Mouse (Mus musculus) Patski (cell line): ENCODE results near the gene Ppara. TPM values are rescaled to one million over a fixed set of nuclear protein-coding genes. Genes with fewer than 3 reads are reported as not detected.

Experiments used
- ATAC-seq: fragments of 100-300 bp; one replicate; pipeline ENCODE4 v1.8.0; 2021
- CTCF ChIA-PET: fragments of 350-600 bp; sonication (Branson Sonifier 250); formaldehyde crosslinking; loops from one replicate; lab custom pipeline; 2022; ENCODE audit warnings: inconsistent platforms; lab: Charles Lee
- POLR2A ChIA-PET: fragments of 350-600 bp; sonication (Branson Sonifier 250); formaldehyde crosslinking; loops from one replicate; lab custom pipeline; 2022; ENCODE audit warnings: antibody characterized with exemption, inconsistent platforms; lab: Charles Lee
- DNase-seq: peaks from one replicate; pipeline ENCODE4 v3.0.0-alpha.2; 2011; ENCODE audit warnings: low read depth, low spot score
- H3K27me3 ChIP-seq: fragments of 371-371 bp; one replicate; pipeline ENCODE4 v1.5.1; 2021
- CTCF ChIP-seq: fragments of 100-300 bp; IDR thresholded peaks from one replicate; pipeline ENCODE4 v1.5.1; 2021
- in situ Hi-C: fragments of 300-500 bp; cut with MboI; formaldehyde crosslinking; loops from 3 replicates; pipeline ENCODE4 v1.11.1; 2018; ENCODE audit warnings: low pct_unique_long_range_greater_than_20kb, mixed read lengths
- polyA plus RNA-seq: library from polyadenylated mRNA; unstranded; gene quantifications from one replicate; pipeline ENCODE4 v1.2.3, GENCODE M21; 2021

Ppara gene
- polyA plus RNA-seq, result 4.7 TPM

DNA sequence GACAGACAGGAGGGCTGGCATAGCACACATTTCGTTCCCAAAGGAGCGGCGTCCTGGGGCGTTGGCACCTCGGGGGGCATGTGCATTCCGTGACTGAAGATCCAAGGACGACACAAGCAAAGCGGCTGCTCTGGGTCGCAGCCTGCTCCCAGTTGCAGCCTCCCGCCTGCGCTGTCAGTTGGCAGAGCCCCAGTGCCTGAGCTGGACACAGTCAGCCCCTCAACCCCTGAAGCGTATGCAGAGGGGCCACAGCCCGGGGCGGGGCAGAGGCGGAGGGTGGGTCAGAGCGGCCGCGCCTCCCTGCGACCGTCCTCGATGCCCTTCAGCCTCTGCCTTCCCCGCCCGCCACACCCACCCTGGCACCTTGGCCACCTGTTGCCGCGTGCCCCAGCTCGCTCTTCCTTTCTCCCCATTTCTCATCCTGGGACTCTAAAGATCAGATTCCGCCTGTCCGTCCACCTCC lies at the start of gene Ppara:
Gene Ppara (plus strand): TSS at position 413 of the 463 bp plus-strand sequence.
- POLR2A ChIA-PET, result interaction anchor here (1.5 to 1.7 kb wide), 2 partner anchors 11 to 12 kb away, joined by 4 read pairs; no protein-coding TSS in a partner anchor
- ATAC-seq (peak; percentile 9), DNase-seq (no peak)
- H3K27me3 ChIP-seq, result no peaks in the 10 kb centered on the region
- in situ Hi-C loops, result no loop called here
- CTCF ChIA-PET, result interaction anchor here (1.0 kb wide), 1 partner anchor 144 kb away, joined by 3 read pairs; no protein-coding TSS in a partner anchor
- no peak for TF ChIP-seq CTCF

DNA sequence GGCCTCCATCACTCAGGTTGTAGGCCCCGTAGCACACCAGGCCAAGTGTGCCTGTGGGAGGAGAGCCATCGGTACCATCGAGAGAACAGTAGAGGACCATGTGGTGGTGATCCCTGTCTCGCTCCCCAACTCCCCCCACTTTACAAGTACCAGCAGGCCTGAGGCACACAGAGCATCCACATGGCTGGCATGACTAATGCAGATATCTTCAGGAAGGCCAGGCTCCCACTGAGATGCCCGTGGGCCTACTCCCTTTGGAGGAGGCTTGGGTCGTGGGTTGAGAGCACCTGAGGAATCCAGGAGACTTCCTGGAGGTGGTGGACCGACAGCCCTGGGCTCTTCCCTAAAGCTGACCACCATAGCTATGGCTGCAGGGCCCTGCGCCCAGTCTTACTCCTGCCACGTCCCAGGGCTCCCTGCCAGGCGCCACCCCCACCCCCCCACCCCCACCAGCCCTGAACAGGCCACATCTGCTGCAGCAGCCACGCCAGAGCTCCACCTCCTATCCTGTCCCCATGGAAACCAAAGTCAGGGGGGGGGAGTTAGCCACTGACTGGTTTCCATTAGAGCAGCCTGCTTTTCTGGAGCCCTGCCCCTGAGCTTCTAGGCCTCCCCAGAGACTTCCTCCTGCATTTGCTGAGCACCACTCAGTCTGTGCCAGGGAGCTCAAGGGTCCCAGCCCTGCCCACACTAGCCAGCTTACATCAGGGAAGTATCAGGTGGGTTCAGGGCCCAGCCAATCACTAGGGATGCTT lies 48.0 kb upstream of the Ppara start:
- ChIA-PET CTCF (interaction anchor here (0.6 to 3.3 kb wide), 7 partner anchors 8 to 75 kb away, joined by 3 to 14 read pairs (median 6); no protein-coding TSS in a partner anchor), POLR2A (interaction anchor here (0.6 to 18.3 kb wide), 14 partner anchors 8 to 419 kb away, joined by 3 to 300 read pairs (median 4); no protein-coding TSS in a partner anchor)
- H3K27me3 ChIP-seq, result no peaks in the 10 kb centered on the region
- ATAC-seq (peak; percentile 72), DNase-seq (no peak)
- no peak for TF ChIP-seq CTCF
- in situ Hi-C loops, result no loop called here

DNA sequence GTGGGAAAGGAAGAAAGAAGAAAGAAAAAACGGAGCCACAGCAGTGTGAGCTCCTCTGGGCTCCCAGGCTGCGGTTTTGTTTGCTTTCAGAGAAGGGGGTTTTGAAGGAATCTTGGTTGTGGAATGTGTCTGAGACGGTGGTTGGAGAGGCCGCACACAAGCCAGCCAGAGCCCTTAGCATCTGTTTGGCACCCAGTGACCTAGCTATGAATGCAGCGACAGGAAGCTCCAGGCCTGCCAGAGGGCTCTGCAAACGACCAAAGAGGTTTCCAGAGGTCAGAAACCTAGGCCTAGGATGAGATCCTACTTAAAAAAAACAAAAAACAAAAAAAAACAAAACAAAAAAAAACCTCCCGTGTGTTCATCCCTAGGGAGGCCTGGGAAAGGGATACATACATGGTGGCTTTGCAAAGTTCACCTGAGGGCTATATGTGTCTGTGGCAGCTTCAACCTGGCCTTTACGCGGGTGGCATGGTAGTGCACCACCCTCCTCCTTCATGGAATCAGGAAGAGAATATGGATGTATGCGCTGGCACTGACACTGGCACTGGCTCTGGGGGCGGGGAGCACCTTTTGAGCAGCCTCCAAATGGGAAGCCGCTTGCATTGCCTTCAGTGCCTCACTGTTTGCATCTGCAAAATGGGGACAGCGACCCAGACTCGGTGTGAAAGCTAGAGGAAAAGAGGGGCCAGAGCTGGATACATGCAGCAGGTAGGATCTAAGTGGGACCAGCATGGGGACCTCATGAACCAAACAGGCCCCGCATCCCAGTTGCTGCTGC lies 47.0 kb upstream of the Ppara start:
- ChIA-PET POLR2A (interaction anchor here (0.7 to 18.3 kb wide), 12 partner anchors 9 to 418 kb away, joined by 3 to 300 read pairs (median 4); no protein-coding TSS in a partner anchor), CTCF (interaction anchor here (1.3 to 3.3 kb wide), 6 partner anchors 9 to 76 kb away, joined by 3 to 14 read pairs (median 6); no protein-coding TSS in a partner anchor)
- H3K27me3 ChIP-seq, result no peaks in the 10 kb centered on the region
- no peak for TF ChIP-seq CTCF
- in situ Hi-C loops, result no loop called here
- DNase-seq (no peak), ATAC-seq (no peak)

DNA sequence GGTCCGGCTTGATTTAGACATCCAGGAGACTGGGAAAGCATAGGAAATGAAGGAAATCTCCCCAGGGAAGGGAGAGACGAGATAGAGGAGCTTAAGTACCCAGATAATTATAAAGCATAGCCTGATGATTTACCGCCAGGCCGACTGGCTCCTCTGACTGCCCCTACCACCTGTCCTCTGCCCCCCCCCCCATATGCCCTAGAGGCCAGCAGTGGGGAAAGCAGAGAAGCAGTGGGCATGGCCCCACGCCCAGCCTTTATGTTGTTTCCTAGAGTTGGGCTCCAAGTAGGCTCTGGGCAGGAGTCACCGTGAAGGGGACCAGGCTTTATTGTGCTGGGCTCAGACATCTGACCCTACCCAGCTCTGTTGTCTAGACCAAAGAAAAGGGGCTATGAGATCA lies 46.0 kb upstream of the Ppara start:
- no peaks in the 10 kb centered on the region for H3K27me3 ChIP-seq
- in situ Hi-C loops, result no loop called here
- DNase-seq (no peak), ATAC-seq (no peak)
- no peak for TF ChIP-seq CTCF
- ChIA-PET POLR2A (interaction anchor here (0.7 to 18.3 kb wide), 4 partner anchors 12 to 155 kb away, joined by 4 to 300 read pairs (median 10); no protein-coding TSS in a partner anchor), CTCF (interaction anchor here (1.3 to 1.4 kb wide), 3 partner anchors 15 to 76 kb away, joined by 3 to 6 read pairs (median 4); no protein-coding TSS in a partner anchor)

DNA sequence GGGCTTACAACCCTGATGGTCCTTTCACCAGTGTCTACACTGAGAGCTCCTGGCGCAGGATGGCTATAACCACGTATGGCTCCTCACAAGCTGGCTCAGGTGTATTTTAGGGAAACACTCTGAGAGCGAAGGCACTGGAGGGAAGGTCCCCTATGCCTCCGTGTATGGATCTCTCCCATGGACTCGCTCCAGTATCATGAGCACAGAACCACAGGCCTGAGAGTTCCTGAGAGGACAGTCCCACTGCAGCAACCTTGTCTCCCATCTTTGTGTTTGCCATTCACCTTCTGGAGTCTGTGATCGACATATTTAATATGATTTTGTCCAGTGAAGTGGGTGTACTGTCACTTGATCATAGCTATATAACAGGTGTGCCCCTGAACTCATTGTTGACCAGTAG lies 45.3 kb upstream of the Ppara start:
- POLR2A ChIA-PET, result interaction anchor here (2.7 to 18.3 kb wide), 2 partner anchors 11 to 21 kb away, joined by 15 to 300 read pairs; no protein-coding TSS in a partner anchor
- in situ Hi-C loops, result no loop called here
- no peak for DNase-seq
- CTCF ChIA-PET, result interaction anchor here (1.3 to 1.4 kb wide), 2 partner anchors 17 to 77 kb away, joined by 3 to 6 read pairs; no protein-coding TSS in a partner anchor
- no peak for TF ChIP-seq CTCF
- ATAC-seq, result no peak
- no peaks in the 10 kb centered on the region for H3K27me3 ChIP-seq

DNA sequence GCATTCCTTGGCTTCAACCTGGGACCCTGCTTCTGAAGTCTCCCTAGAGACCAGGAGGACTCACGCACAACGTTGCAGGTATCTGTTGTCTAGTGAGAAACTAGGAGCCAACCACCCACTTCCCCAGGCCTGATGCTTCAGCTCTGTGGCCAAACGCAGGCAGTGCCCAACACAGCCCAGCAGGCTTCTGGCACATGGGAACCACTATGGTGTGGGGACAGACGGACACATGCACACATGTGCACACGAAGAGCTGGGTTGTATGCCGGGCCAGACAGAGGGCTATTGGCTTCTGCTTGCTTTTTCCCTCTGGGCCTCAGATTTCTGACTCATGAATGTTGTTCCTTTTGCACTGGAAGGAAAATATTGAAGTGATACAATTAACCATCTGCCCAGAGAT lies 44.7 kb upstream of the Ppara start:
- H3K27me3 ChIP-seq, result no peaks in the 10 kb centered on the region
- CTCF ChIA-PET, result no interaction called here
- POLR2A ChIA-PET, result interaction anchor here (0.9 to 18.3 kb wide), 3 partner anchors 11 to 21 kb away, joined by 3 to 300 read pairs (median 15); no protein-coding TSS in a partner anchor
- no peak for TF ChIP-seq CTCF
- in situ Hi-C loops, result no loop called here
- ATAC-seq (no peak), DNase-seq (no peak)

DNA sequence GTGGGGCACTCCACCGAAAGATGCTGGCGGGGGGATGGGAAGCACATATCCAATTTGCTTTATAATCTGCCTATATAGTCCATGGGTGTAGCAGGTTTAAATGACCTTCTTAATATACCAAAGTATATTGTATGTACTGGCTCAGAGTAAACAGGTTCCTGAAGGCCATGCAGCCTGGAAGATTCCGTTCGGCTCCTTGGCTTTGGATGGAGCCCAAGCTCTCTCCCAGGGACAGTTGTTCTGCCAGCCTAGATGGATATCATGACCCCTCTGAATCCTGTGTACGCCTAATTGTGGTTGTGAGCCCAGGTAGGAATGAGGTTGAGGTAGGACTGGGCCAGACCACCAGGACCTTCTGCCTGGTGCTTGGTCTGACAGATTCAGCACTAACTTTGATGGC lies 43.9 kb upstream of the Ppara start:
- H3K27me3 ChIP-seq, result no peaks in the 10 kb centered on the region
- ATAC-seq (no peak), DNase-seq (no peak)
- TF ChIP-seq CTCF, result no peak
- POLR2A ChIA-PET, result no interaction called here
- in situ Hi-C loops, result no loop called here
- CTCF ChIA-PET, result no interaction called here

DNA sequence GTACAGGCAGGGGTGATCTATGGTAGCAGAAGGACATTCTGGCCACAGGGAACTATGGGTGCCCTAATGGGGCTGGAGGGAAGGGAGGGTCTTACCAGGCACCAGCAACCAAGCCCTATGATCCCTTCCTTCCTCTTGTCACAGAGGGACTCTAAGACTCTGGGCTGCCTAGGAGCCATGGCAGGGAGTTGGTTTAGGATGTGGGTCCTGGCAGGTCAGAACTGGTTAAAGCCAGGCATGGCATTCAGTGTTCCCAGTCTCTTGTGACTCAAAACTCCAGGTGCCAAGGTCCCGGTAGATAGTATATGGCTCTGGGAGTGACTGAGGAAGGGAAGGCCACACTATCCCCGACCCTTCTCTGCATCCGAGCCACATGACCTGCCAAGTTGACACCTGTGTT lies 41.7 kb upstream of the Ppara start:
- ATAC-seq, result no peak
- ChIA-PET POLR2A (no interaction called here), CTCF (no interaction called here)
- in situ Hi-C loops, result no loop called here
- DNase-seq, result no peak
- H3K27me3 ChIP-seq, result no peaks in the 10 kb centered on the region
- TF ChIP-seq CTCF, result no peak

DNA sequence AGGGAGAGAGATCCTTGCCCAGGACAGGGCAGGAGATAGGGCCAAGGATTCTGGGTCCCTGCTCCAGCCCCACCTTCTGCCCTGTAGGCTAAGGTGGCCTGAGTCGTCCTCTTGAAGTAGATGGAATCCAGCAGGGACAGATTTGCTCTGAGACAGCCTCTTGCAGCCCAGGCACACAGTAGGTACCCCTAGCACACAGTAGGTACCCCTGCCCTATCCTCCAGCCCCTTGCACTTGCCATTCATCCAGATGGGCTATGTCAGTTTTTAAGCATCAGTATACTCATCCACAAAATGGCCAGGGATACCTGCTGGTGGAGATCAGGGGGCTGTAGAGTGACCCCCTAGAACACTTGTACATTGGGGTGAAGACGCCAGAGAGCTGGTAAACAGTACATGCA lies 41.0 kb upstream of the Ppara start:
- no peaks in the 10 kb centered on the region for H3K27me3 ChIP-seq
- POLR2A ChIA-PET, result no interaction called here
- CTCF ChIA-PET, result interaction anchor here (1.0 kb wide), 1 partner anchor 83 kb away, joined by 3 read pairs; no protein-coding TSS in a partner anchor
- no peak for DNase-seq
- ATAC-seq, result no peak
- TF ChIP-seq CTCF, result no peak
- in situ Hi-C loops, result no loop called here

DNA sequence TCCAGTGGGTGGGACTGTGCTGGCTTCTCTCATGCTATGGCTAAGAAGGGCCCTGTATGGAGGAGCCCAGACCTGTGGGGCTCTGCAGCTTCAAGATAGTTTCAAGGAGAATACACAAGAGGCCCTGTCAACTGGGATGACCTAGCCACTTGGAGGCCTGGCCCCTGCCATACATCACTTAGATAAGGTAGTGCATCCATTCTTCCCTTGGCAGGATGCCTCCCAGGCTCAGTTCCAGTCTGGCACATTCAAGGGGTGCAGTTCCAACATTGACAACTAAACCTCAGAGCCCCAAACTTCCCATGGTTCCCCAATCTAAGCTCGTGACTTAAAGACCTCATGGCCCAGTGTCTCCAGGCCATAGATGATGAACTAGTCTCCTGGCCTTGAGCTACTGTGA lies 40.4 kb upstream of the Ppara start:
- no peak for TF ChIP-seq CTCF
- H3K27me3 ChIP-seq, result no peaks in the 10 kb centered on the region
- DNase-seq, result no peak
- POLR2A ChIA-PET, result interaction anchor here (1.5 kb wide), 1 partner anchor 8 kb away, joined by 4 read pairs; no protein-coding TSS in a partner anchor
- CTCF ChIA-PET, result interaction anchor here (1.0 kb wide), 1 partner anchor 84 kb away, joined by 3 read pairs; no protein-coding TSS in a partner anchor
- in situ Hi-C loops, result no loop called here
- ATAC-seq, result no peak
